Mouse (Mus musculus) lung, postnatal 0 days (tissue): Measurements from ENCODE around the gene Aars. TPM values are rescaled to one million over a fixed set of nuclear protein-coding genes. Genes with fewer than 3 reads are reported as not detected.
"Not testable (repeated sequence)": the region's sequence is repeated elsewhere in the genome, so short reads cannot be mapped to it uniquely, and the experiment has no call there.

Experiments
- ATAC-seq: fragments of 200-750 bp; cut with Nextera tagmentation; 2 replicates; pipeline ENCODE4 v1.8.0; 2017; ENCODE audit warnings: moderate library complexity
- DNase-seq: peaks from one replicate; pipeline ENCODE4 v3.0.0-alpha.2; 2016; ENCODE audit warnings: low spot score
- H3K27ac ChIP-seq: fragments of 300-500 bp; sonication (generic); 2 replicates; pipeline ENCODE4 v1.5.1; 2014; ENCODE audit warnings: antibody characterized with exemption, mild to moderate bottlenecking, low read length, mixed read lengths
- H3K27me3 ChIP-seq: fragments of 300-500 bp; sonication (generic); replicated peaks from 2 replicates; pipeline ENCODE4 v1.6.1; 2014; ENCODE audit warnings: low read length, mixed read lengths; ENCODE audit not compliant: insufficient read depth
- H3K36me3 ChIP-seq: fragments of 300-500 bp; sonication (generic); 2 replicates; pipeline ENCODE4 v1.6.1; 2014; ENCODE audit warnings: low read length, mixed read lengths; ENCODE audit not compliant: insufficient read depth
- H3K4me1 ChIP-seq: fragments of 300-500 bp; sonication (generic); 2 replicates; pipeline ENCODE4 v1.6.1; 2014; ENCODE audit warnings: antibody characterized with exemption, low read depth, low read length, mixed read lengths; ENCODE audit not compliant: insufficient read depth
- H3K4me2 ChIP-seq: fragments of 300-500 bp; sonication (generic); replicated peaks from 2 replicates; pipeline ENCODE4 v1.6.1; 2014; ENCODE audit warnings: low read depth, mild to moderate bottlenecking, low read length, moderate library complexity, mixed read lengths
- H3K4me3 ChIP-seq: fragments of 300-500 bp; sonication (generic); 2 replicates; pipeline ENCODE4 v1.5.1; 2014; ENCODE audit warnings: low read depth, low read length
- H3K9ac ChIP-seq: fragments of 300-500 bp; sonication (generic); replicated peaks from 2 replicates; pipeline ENCODE4 v1.6.1; 2014; ENCODE audit warnings: low read depth, mild to moderate bottlenecking
- H3K9me3 ChIP-seq: fragments of 300-500 bp; sonication (generic); 2 replicates; pipeline ENCODE4 v1.6.1; 2016; ENCODE audit warnings: low read length, mixed read lengths
- CTCF ChIP-seq: IDR thresholded peaks from 2 replicates; pipeline ENCODE4 v1.5.1; 2016; ENCODE audit warnings: antibody characterized with exemption, mild to moderate bottlenecking
- EP300 ChIP-seq: IDR thresholded peaks from 2 replicates; pipeline ENCODE4 v1.6.1; 2016; ENCODE audit warnings: antibody characterized with exemption, mild to moderate bottlenecking, control low read depth
- WGBS: fragments of 180-500 bp; shearing (Covaris S2); extraction: QIAGEN DNeasy Blood & Tissue Kit; methylation state at CpG from one replicate; pipeline ENCODE4 v1.1.7; 2014; 5-methylcytosine and 5-hydroxymethylcytosine counted together
- polyA plus RNA-seq: library from polyadenylated mRNA; unstranded; fragments of >200 nt; fragmentation: Nextera tagmentation; extraction: Ambion mirVana; gene quantifications from 2 replicates; pipeline ENCODE4 v1.2.1, GENCODE M21; 2015

The Aars gene
- 25.2 and 26.0 TPM in 2 replicates for polyA plus RNA-seq

DNA sequence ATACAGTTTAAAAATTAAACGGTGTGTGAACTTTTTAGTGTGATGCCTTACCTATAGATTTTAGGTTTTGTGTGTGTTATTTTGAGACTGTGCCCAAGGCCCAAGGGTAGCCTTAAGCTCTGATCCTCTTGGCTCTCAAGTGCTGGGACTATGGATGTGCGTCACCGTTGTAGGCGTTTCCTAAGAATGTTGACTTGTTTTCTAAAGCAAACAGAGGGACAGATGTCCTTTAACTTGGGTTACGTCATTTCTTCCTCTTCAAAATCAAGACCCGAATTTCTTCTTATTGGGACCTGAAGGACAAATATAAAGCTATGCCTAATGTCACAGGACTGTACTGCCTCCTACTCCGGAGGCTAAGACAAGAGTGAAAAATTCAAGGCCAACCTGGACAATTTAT is at the start of gene Aars:
TSS of gene Aars (plus strand) at position 229 of the 400 bp plus-strand sequence.
- no peak for DNase-seq
- 88% methylated on average over 7 of the region's 7 CpGs for WGBS
- Histone ChIP-seq H3K27ac (peak within 1 kb of the TSS; percentile 85), H3K4me3 (peak within 1 kb of the TSS; percentile 77), H3K4me2 (peak within 1 kb of the TSS; percentile 65), H3K4me1 (no peaks in the 10 kb centered on the region), H3K36me3 (0 out of 2 replicates have a peak, but pooled peaks cover 5% of the 10 kb centered on the region), H3K27me3 (no peaks in the 10 kb centered on the region), H3K9me3 (no peaks in the 10 kb centered on the region), H3K9ac (peak within 1 kb of the TSS; percentile 66)
- TF ChIP-seq EP300, result no peak
- no peak for TF ChIP-seq CTCF
- no peak for ATAC-seq

DNA sequence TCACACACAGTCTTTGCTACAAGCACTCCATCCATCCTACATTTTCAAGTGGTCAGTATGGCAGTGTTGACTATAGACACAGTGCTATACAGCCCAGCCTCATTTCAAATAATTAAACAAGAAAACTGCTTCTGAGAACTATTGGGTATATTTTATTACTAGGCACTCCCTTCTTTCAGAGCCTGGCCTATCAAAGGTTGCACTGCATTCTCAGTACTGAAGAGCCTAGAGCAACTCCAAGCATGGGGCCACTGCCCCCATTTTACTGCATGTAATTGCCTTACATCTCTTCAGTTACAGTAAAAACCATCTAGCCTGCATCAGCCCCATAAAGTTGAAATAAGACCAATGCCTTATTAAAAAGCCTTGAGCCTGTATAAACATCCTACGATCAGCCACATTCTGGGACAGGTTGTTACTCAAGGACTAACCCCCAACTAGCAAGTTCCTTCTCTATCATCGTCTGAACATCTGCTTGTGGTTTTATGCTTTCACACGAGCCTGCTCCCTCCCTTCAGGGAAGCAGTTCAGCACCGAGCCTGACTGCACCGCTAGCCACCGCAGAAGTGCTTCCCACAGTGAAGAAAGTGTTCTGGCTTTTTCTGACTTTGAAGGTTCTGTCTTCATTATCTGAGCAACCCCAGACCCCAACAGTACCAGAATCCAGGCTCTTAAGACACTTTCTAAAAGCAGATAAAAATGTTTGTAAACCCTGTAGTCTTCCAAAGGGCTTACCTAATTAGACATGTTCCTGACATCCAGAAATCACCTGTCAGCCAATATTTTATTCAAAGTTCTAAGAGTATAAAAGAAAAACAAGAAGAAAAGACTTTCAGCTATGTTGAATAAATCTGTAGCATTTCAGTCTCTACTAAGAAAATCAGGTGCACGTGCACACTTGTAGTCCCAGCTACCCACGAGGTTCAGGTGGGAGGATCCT is 44.9 kb upstream of the Aars start:
- 85% methylated on average over 8 of the region's 8 CpGs for WGBS
- no peaks in the 10 kb centered on the region for H3K9me3 ChIP-seq
- no peak overlapping the region for H3K27ac ChIP-seq
- no peak overlapping the region for H3K4me3 ChIP-seq
- no peak overlapping the region for H3K9ac ChIP-seq
- TF ChIP-seq EP300, result no peak
- TF ChIP-seq CTCF, result no peak
- H3K27me3 ChIP-seq, result no peaks in the 10 kb centered on the region
- no peak overlapping the region for H3K4me2 ChIP-seq
- H3K4me1 ChIP-seq, result no peaks in the 10 kb centered on the region
- peaks cover 48% of the 10 kb centered on the region for H3K36me3 ChIP-seq
- DNase-seq (no peak), ATAC-seq (no peak)

DNA sequence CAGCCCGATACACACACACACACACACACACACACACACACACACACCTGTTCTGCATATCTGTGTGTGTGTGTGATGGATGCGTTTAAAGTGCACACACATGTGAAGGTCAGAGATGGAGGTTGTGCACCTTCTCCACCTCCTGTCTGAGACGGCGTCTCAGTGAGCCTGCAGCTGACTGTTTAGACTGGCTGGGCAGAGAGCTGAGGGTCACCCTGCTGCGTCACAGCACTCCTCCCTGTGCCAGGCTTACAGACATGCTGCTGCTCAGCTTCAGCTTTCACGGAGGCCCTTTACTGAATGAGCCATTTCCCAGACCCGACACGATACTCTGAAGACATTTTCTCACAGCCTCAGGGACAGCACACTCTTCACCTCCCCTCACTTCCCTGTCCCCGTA is 42.9 kb upstream of the Aars start:
- Histone ChIP-seq H3K27ac (no peak overlapping the region), H3K27me3 (no peaks in the 10 kb centered on the region), H3K36me3 (peaks cover 35% of the 10 kb centered on the region), H3K4me1 (no peaks in the 10 kb centered on the region), H3K9me3 (no peaks in the 10 kb centered on the region), H3K9ac (no peak overlapping the region), H3K4me3 (no peak overlapping the region), H3K4me2 (no peak overlapping the region)
- 71% methylated on average over 9 of the region's 9 CpGs for WGBS
- TF ChIP-seq EP300, result no peak
- TF ChIP-seq CTCF, result no peak
- ATAC-seq (no peak), DNase-seq (no peak)

DNA sequence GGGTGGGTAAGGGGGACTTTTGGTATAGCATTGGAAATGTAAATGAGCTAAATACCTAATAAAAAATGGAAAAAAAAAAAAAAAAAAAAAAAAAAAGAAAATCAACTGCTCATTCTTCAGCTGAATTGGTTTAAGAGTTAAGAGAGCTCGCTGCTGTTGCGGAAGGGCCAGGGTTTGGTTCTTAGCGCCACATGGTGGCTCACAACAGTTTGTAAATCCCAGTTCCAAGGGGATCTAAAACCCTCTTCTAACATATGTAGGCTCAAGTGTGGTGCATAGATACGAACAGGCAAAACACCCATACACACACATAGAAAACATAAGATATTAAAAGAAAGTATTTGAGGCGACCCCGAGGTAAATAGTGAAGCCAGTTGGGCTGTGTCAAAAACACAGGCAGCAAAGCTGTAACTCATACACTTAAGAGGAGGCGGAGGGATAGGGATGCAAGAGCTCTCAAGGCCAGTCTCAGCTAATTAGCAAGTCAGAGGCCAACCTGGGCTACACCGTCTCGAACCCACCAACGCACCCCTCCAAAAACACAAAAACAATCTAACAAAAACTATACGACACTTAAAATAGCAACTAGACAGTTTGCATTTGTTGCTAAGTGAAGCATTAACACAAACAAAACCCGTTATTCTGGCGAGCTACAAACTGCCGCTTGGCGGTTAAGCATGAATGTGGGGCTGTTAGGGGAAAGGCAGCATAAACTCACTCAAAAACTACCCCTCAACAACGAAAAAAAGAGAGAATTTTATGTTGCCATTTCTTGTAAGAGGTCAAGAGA is 36.1 kb upstream of the Aars start:
- 32% methylated on average over 16 of the region's 16 CpGs for WGBS
- TF ChIP-seq EP300 (no peak), CTCF (no peak)
- Histone ChIP-seq H3K9ac (peak overlapping the region; percentile 76), H3K9me3 (no peaks in the 10 kb centered on the region), H3K4me2 (peak overlapping the region; percentile 57), H3K27ac (peak overlapping the region; percentile 88), H3K4me3 (peak overlapping the region; percentile 91), H3K36me3 (no peaks in the 10 kb centered on the region; the same call in 1 of the 2 replicates), H3K4me1 (0 out of 2 replicates have a peak, but pooled peaks cover 3% of the 10 kb centered on the region), H3K27me3 (no peaks in the 10 kb centered on the region)
- DNase-seq (peak; percentile 17), ATAC-seq (no peak)

DNA sequence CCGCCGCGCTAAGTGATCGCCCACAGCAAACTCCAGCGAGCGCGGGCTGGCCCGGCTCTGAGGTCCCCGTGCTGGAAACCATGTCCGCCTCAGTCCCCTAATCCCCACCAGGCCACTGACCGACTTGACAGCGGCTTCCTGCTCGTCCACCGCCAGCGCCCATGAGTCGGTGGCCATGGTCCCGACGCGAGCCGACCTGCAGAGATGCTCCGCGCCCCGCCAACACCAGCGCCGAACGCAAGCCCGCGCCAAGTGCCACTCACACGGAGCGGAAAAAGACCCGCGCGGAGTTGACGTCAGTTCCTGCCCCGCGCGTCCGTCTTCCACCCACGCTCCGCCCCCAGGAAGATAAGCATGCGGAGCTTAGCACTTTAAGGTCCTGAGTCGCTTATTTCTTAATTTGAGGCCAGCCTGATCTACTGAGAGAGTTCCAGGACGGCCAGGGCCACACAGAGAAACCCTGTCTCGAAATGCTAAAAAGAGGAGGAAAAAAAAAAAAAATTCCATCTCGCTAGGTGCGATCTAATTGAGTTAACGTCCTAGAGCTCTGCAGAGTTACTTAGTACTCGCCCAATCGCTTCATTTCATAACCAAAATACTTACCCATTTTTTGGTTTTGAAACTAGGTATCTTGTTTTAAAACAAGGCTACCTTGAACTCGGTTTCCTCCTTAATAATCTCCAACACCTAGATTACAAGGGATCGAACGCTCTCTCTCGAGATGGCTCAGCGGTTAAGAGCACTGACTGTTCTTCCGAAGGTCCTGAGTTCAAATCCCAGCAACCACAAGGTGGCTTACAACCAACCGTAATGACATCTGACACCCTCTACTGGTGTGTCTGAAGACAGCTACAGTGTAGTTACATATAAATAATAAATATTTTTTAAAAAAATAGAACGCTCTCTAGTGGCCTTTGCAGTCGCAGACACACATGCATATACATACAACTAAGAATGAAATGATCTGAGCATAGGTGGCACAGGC is 35.1 kb upstream of the Aars start, which contains the start of gene Ddx19a:
TSS of gene Ddx19a (minus strand) at position 254 of the 985 bp plus-strand sequence.
- Histone ChIP-seq H3K27ac (peak within 1 kb of the TSS; percentile 88), H3K27me3 (no peaks in the 10 kb centered on the region), H3K9me3 (no peaks in the 10 kb centered on the region), H3K4me3 (peak within 1 kb of the TSS; percentile 91), H3K4me1 (0 out of 2 replicates have a peak, but pooled peaks cover 3% of the 10 kb centered on the region), H3K4me2 (peak within 1 kb of the TSS; percentile 57), H3K9ac (peak within 1 kb of the TSS; percentile 76), H3K36me3 (no peaks in the 10 kb centered on the region; the same call in 1 of the 2 replicates)
- ATAC-seq (peak; percentile 98), DNase-seq (peak; percentile 97)
- WGBS, result 4% methylated on average over 58 of the region's 58 CpGs
- TF ChIP-seq EP300 (no peak), CTCF (peak; percentile 52)

- H3K4me3 ChIP-seq, H3K27ac ChIP-seq, H3K4me2 ChIP-seq, H3K9me3 ChIP-seq, H3K4me1 ChIP-seq, H3K9ac ChIP-seq, DNase-seq, H3K27me3 ChIP-seq: not testable (repeated sequence)
- ATAC-seq, result peak; percentile 80
- H3K36me3 ChIP-seq, result peaks cover 23% of the 10 kb centered on the region
- WGBS, result 62% methylated on average over 8 of the region's 10 CpGs
Measured at GRCm38 (mm10) chr8:111010230-111010991, 22.5 kb upstream of the Aars start.

- WGBS, result 100% methylated on average over 1 of the region's 2 CpGs
- H3K4me1 ChIP-seq, H3K9ac ChIP-seq, H3K9me3 ChIP-seq, H3K36me3 ChIP-seq, H3K4me2 ChIP-seq, H3K27me3 ChIP-seq, H3K4me3 ChIP-seq, ATAC-seq, DNase-seq, H3K27ac ChIP-seq: not testable (repeated sequence)
Measured at GRCm38 (mm10) chr8:111026609-111027008, 6.3 kb upstream of the Aars start.
